Mouse (Mus musculus): ENCODE measurements around the gene Ube2m. TPM values are rescaled to one million over a fixed set of nuclear protein-coding genes. Genes with fewer than 3 reads are reported as not detected.

Gene Ube2m
- polyA plus RNA-seq, 1 experiment from 2014 or later, result 160 TPM

DNA sequence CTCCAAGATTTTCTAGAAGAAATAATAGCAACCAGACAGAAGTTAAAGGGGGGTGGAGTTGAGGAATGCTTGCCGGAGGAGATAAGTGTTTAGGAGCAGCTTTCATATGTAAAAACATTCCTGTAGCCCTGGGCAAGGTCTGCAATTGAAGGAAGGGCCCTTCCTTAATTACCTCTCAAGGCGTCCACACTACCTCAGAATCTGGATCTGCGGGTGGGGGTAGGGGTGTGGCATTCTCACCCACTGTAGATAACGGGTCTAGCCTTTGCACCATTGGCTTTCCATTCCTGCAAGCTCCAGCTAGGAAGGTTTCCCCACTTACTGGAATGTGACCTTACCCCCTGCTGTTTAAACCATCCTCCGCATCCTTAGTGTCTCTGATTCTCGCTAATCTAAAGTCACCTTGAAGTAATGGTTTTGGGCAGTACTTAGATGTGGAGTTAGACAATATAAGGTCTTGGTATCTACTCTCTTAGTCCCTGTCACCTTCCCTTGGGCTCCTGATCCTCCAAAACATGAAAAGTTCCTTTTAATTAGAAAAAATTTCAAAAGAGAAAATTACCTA is 23.7 kb downstream of the Ube2m start:
- ATAC-seq (ENCODE audit: insufficient number of reproducible peaks, low FRiP score), result no peak
- WGBS, result 38% methylated on average over 6 of the region's 6 CpGs

GRCm38 (mm10) chr7:13013671-13014070 is 24.4 kb downstream of the Ube2m start:
- ATAC-seq (ENCODE audit: insufficient number of reproducible peaks, low FRiP score), result no peak
- Histone ChIP-seq H3K9ac (no peak overlapping the region), H3K36me3 (no peaks in the 10 kb centered on the region), H3K4me3 (no peak overlapping the region), H3K27me3 (replicated peaks) (no peaks in the 10 kb centered on the region), H3K27ac (ENCODE audit: poor library complexity, severe bottlenecking) (no peak overlapping the region), H3K4me1 (replicated peaks) (peaks cover 13% of the 10 kb centered on the region), H3K4me2 (no peak overlapping the region), H3K9me3 (replicated peaks) (no peaks in the 10 kb centered on the region)
- 61% methylated on average over 4 of the region's 4 CpGs for whole genome bisulfite sequencing

More for the DNA sequence above, 23.7 kb downstream of the Ube2m start:
- Histone ChIP-seq H3K4me1 (replicated peaks) (peaks cover 9% of the 10 kb centered on the region), H3K27ac (ENCODE audit: poor library complexity, severe bottlenecking) (no peak overlapping the region), H3K9me3 (replicated peaks) (no peaks in the 10 kb centered on the region), H3K36me3 (no peaks in the 10 kb centered on the region), H3K27me3 (replicated peaks) (no peaks in the 10 kb centered on the region), H3K9ac (no peak overlapping the region), H3K4me2 (no peak overlapping the region), H3K4me3 (no peak overlapping the region)

- Histone ChIP-seq H3K9ac (peak within 1 kb of the TSS; percentile 79), H3K4me3 (peak within 1 kb of the TSS; percentile 65), H3K27ac (ENCODE audit: poor library complexity, severe bottlenecking) (peak within 1 kb of the TSS; percentile 88), H3K9me3 (replicated peaks) (no peaks in the 10 kb centered on the region), H3K27me3 (replicated peaks) (peaks cover 19% of the 10 kb centered on the region), H3K36me3 (peaks cover 30% of the 10 kb centered on the region), H3K4me2 (peak within 1 kb of the TSS; percentile 83), H3K4me1 (replicated peaks) (peaks cover 24% of the 10 kb centered on the region)
- WGBS, result 15% methylated on average over 26 of the region's 26 CpGs
- peak; percentile 88 for ATAC-seq (ENCODE audit: insufficient number of reproducible peaks, low FRiP score)
Measured at GRCm38 (mm10) chr7:13010005-13010908, 27.8 kb downstream of the Ube2m start, which contains the start of gene Zbtb45. TSS of gene Zbtb45 (minus strand) at chr7:13010034.

DNA sequence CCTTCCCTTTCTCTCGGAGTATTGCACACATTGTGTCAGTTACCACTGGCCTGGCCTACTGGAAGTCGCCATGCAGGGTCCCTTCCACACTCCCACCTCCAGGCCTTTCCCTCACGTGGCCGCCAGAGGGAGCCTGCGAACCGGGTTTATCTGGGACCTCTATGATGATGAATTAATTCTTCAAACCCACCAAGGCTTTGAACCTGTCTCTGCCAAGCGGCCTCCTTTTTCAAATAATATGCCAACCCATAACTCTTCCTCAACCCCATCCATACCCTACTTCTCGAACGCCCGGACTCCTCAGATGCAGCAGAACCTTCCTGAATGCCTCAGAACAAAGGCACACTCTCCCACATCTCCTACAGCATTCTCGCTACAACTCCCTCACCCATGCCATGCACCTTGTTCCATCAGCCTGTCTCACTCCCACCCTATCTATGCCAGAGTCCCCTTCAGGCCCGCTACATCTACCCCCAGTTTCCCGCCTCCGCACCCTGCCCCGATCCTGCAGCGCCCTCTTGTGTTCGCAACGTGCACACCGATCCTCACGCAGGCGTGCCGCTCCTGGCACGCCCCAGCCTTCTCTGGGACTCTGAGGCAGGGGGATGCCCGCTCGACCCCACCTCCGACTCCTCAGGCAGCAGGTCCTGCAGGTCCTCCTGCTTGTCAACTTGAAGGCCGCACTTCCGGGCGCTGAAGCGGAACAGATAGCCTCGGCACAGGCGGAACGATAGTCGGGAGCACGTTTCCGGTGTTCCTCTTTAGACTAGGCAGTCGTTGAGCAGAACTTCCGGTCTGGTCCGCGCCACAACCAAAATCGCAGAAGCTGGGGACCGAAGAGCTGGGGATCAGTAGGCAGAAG is 28.7 kb downstream of the Ube2m start:
- ATAC-seq (ENCODE audit: insufficient number of reproducible peaks, low FRiP score), result peak; percentile 88
- peak overlapping the region; percentile 65 for H3K4me3 ChIP-seq
- no peaks in the 10 kb centered on the region for H3K9me3 ChIP-seq (replicated peaks)
- peaks cover 19% of the 10 kb centered on the region for H3K27me3 ChIP-seq (replicated peaks)
- H3K36me3 ChIP-seq, result peaks cover 37% of the 10 kb centered on the region
- H3K9ac ChIP-seq, result peak overlapping the region; percentile 79
- peaks cover 23% of the 10 kb centered on the region for H3K4me1 ChIP-seq (replicated peaks)
- peak overlapping the region; percentile 83 for H3K4me2 ChIP-seq
- WGBS, result under 1% methylated on average over 42 of the region's 42 CpGs
- H3K27ac ChIP-seq (ENCODE audit: poor library complexity, severe bottlenecking), result peak overlapping the region; percentile 88

DNA sequence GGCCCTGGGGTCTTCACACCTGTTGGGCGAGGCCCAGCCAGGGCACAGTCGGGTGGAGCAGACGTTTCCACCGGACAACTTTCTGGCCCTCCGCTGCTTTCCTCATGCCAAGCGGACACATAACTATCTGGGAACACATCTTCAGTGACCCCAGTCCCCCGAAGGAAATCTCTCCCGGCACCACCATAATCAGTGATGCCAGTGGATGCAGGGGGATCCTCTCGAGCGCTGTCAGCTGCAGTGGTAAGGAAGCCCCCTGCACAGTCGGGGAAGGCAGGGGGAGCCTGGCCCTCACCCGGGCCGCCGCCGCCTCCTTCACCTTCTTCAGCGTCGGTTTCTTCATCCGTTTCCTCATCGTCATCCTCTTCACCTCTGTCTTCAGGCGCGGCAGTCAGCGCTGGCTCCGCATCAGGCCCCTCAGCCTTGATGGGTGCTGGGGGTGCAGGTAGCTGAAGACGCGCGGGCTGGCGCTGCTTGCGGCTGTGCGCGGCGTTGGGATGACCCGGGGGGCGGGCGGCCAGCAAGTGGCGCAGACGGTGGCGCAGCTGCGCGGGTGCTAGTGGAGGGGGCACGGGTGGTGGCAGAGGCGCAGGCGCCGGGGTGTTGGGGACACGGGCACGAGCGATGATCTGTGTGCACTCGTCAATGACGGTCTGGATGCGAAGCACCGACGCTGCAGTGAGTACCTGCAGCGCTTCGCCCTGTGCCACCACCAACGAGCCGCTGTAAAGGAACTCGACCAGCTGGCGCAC is 30.6 kb downstream of the Ube2m start:
- Histone ChIP-seq H3K9me3 (replicated peaks) (no peaks in the 10 kb centered on the region), H3K9ac (0 out of 2 replicates have a peak overlapping the region, but pooled peaks have one; percentile 42), H3K27ac (ENCODE audit: poor library complexity, severe bottlenecking) (no peak overlapping the region), H3K4me2 (peak overlapping the region; percentile 25; the same call in 1 of the 2 replicates), H3K4me1 (replicated peaks) (peaks cover 21% of the 10 kb centered on the region), H3K4me3 (peak overlapping the region; percentile 26; the same call in 1 of the 2 replicates), H3K36me3 (peaks cover 37% of the 10 kb centered on the region), H3K27me3 (replicated peaks) (peaks cover 19% of the 10 kb centered on the region)
- 40% methylated on average over 57 of the region's 57 CpGs for WGBS
- ATAC-seq (ENCODE audit: insufficient number of reproducible peaks, low FRiP score), result no peak

- WGBS, result 83% methylated on average over 10 of the region's 10 CpGs
- ATAC-seq (ENCODE audit: insufficient number of reproducible peaks, low FRiP score), result no peak
- Histone ChIP-seq H3K9me3 (replicated peaks) (no peaks in the 10 kb centered on the region), H3K9ac (peak overlapping the region; percentile 19; the same call in 1 of the 2 replicates), H3K27me3 (replicated peaks) (peaks cover 19% of the 10 kb centered on the region), H3K4me2 (no peak overlapping the region), H3K36me3 (peaks cover 37% of the 10 kb centered on the region), H3K4me3 (no peak overlapping the region), H3K4me1 (replicated peaks) (peaks cover 21% of the 10 kb centered on the region), H3K27ac (ENCODE audit: poor library complexity, severe bottlenecking) (no peak overlapping the region)
Measured at GRCm38 (mm10) chr7:13006531-13006930, 31.5 kb downstream of the Ube2m start.

- 86% methylated on average over 17 of the region's 17 CpGs for WGBS
- Histone ChIP-seq H3K36me3 (peaks cover 37% of the 10 kb centered on the region), H3K4me3 (no peak overlapping the region), H3K9me3 (replicated peaks) (no peaks in the 10 kb centered on the region), H3K4me1 (replicated peaks) (peaks cover 21% of the 10 kb centered on the region), H3K27ac (ENCODE audit: poor library complexity, severe bottlenecking) (no peak overlapping the region), H3K4me2 (no peak overlapping the region), H3K27me3 (replicated peaks) (peaks cover 19% of the 10 kb centered on the region), H3K9ac (no peak overlapping the region)
- ATAC-seq (ENCODE audit: insufficient number of reproducible peaks, low FRiP score), result no peak
Measured at GRCm38 (mm10) chr7:13006011-13006410, 32.1 kb downstream of the Ube2m start.

GRCm38 (mm10) chr7:13003380-13003779 is 34.7 kb downstream of the Ube2m start:
- Histone ChIP-seq H3K4me2 (no peak overlapping the region), H3K27me3 (replicated peaks) (peaks cover 19% of the 10 kb centered on the region), H3K27ac (ENCODE audit: poor library complexity, severe bottlenecking) (no peak overlapping the region), H3K9ac (no peak overlapping the region), H3K9me3 (replicated peaks) (no peaks in the 10 kb centered on the region), H3K4me1 (replicated peaks) (peaks cover 8% of the 10 kb centered on the region), H3K36me3 (peaks cover 37% of the 10 kb centered on the region), H3K4me3 (no peak overlapping the region)
- ATAC-seq (ENCODE audit: insufficient number of reproducible peaks, low FRiP score), result no peak
- 70% methylated on average over 5 of the region's 5 CpGs for WGBS

DNA sequence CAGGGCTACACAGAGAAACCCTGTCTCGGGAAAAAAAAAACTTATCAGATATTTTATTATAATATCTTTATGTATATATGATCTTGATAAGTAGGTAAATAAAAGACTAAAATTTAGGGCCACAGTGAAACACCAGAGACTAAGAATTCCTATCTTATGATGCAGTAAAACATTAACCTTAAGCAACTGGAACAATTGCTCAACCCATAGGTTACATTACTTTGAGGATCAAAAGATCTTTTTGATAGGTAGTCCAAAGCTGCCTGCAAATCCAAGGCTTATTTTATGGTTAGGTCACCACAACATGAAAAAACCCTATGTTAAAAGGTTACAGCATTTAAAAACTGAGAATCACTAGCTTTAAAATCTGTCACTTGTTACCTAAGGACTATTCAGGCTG is 36.5 kb downstream of the Ube2m start:
- H3K36me3 ChIP-seq, result peaks cover 19% of the 10 kb centered on the region
- 64% methylated on average over 1 of the region's 1 CpGs for WGBS
- ATAC-seq (ENCODE audit: insufficient number of reproducible peaks, low FRiP score), result no peak
- no peak overlapping the region for H3K27ac ChIP-seq (ENCODE audit: poor library complexity, severe bottlenecking)
- H3K4me2 ChIP-seq, result no peak overlapping the region
- no peak overlapping the region for H3K9ac ChIP-seq
- no peaks in the 10 kb centered on the region for H3K4me1 ChIP-seq (replicated peaks)
- H3K27me3 ChIP-seq (replicated peaks), result peaks cover under 1% of the 10 kb centered on the region; the same call in 1 of the 2 replicates
- no peak overlapping the region for H3K4me3 ChIP-seq
- H3K9me3 ChIP-seq (replicated peaks), result no peaks in the 10 kb centered on the region

- no peak for ATAC-seq (ENCODE audit: insufficient number of reproducible peaks, low FRiP score)
- Histone ChIP-seq H3K4me3 (no peak within 1 kb of the TSS), H3K4me2 (no peak within 1 kb of the TSS), H3K4me1 (replicated peaks) (no peaks in the 10 kb centered on the region), H3K9ac (no peak within 1 kb of the TSS), H3K36me3 (no peaks in the 10 kb centered on the region), H3K27me3 (replicated peaks) (no peaks in the 10 kb centered on the region), H3K27ac (ENCODE audit: poor library complexity, severe bottlenecking) (no peak within 1 kb of the TSS), H3K9me3 (replicated peaks) (no peaks in the 10 kb centered on the region)
- whole genome bisulfite sequencing, result 80% methylated on average over 3 of the region's 3 CpGs
Measured at GRCm38 (mm10) chr7:12998851-12999250, 39.2 kb downstream of the Ube2m start, which contains the start of gene Trim28. TSS of gene Trim28 (plus strand) at chr7:12999114.
